Mouse (Mus musculus): ENCODE results near the gene Slc38a1.

- no peak for TF ChIP-seq POLR2A (IDR thresholded peaks at IDR 0.05; ENCODE audit: borderline replicate concordance, control insufficient read depth, low read depth, low read length)
- no peak for TF ChIP-seq CTCF (IDR thresholded peaks at IDR 0.05; ENCODE audit: control insufficient read depth, insufficient read depth, low read length)
Measured at GRCm38 (mm10) chr15:96688784-96689318, 46.1 kb upstream of the Slc38a1 start.
